Mouse (Mus musculus): ENCODE results near the gene Dtx3.

DNA sequence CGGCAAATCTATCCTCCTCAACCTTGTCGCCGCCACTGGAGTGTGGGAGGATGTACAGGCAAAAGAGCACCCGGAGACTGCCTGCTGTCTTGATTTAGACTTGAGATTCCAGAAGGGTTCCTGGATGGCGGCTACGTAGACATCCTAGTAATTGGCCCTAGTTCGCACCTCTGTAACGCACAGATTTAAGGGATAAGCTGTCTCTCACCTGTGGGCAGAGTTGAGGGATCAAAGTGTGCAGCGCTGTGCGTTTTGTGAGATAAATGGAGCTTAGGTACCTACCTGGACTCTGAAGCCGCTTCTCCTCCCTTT, 29.2 kb downstream of the Dtx3 start:
- TF ChIP-seq CTCF (IDR thresholded peaks at IDR 0.05; ENCODE audit: insufficient read depth, low read length) (no peak), POLR2A (IDR thresholded peaks at IDR 0.05; ENCODE audit: borderline replicate concordance, extremely low read depth, low read depth, low read length) (no peak)

Data from lung, adult 2 months (tissue).